Mouse (Mus musculus) gastrocnemius, postnatal 25 days (tissue): ENCODE data around the gene Zfhx3. TPM values are rescaled to one million over a fixed set of nuclear protein-coding genes. Genes with fewer than 3 reads are reported as not detected.

Experiments
- DNase-seq: peaks from one replicate; pipeline ENCODE4 v3.0.0; 2022
- total RNA-seq, 2 experiments: library from RNA; stranded (reverse); gene quantifications; 1 replicate in 1 of 2; 2 replicates in 1 of 2; pipeline ENCODE4 v1.2.3; 2021

The Zfhx3 gene
- total RNA-seq, 2 experiments from 2014 or later: 11.9 to 13.3 TPM

- no peak for DNase-seq
Measured at GRCm38 (mm10) chr8:108098598-108098997, 156.2 kb downstream of the Zfhx3 start.

- no peak for DNase-seq
Measured at GRCm38 (mm10) chr8:108101131-108101530, 158.7 kb downstream of the Zfhx3 start.

GRCm38 (mm10) chr8:108101978-108102865, 159.8 kb downstream of the Zfhx3 start:
- DNase-seq: no peak

GRCm38 (mm10) chr8:108104471-108105098, 162.1 kb downstream of the Zfhx3 start:
- no peak for DNase-seq

GRCm38 (mm10) chr8:108125053-108125452, 182.6 kb downstream of the Zfhx3 start:
- no peak for DNase-seq

GRCm38 (mm10) chr8:108125491-108125890, 183.0 kb downstream of the Zfhx3 start:
- DNase-seq: no peak

- no peak for DNase-seq
Measured at GRCm38 (mm10) chr8:108146536-108146935, 204.1 kb downstream of the Zfhx3 start.

- no peak for DNase-seq
Measured at GRCm38 (mm10) chr8:108148599-108149249, 206.3 kb downstream of the Zfhx3 start.

- DNase-seq: no peak
Measured at GRCm38 (mm10) chr8:108170804-108171203, 228.4 kb downstream of the Zfhx3 start.

GRCm38 (mm10) chr8:108183296-108183695, 240.9 kb downstream of the Zfhx3 start:
- no peak for DNase-seq

GRCm38 (mm10) chr8:108183948-108184347, 241.5 kb downstream of the Zfhx3 start:
- no peak for DNase-seq

- no peak for DNase-seq
Measured at GRCm38 (mm10) chr8:108186289-108186688, 243.8 kb downstream of the Zfhx3 start.

GRCm38 (mm10) chr8:108188044-108188443, 245.6 kb downstream of the Zfhx3 start:
- DNase-seq: no peak

- DNase-seq: peak; percentile 18
Measured at GRCm38 (mm10) chr8:108194571-108194970, 252.1 kb downstream of the Zfhx3 start.

- DNase-seq: no peak
Measured at GRCm38 (mm10) chr8:108215026-108215425, 272.6 kb downstream of the Zfhx3 start.

GRCm38 (mm10) chr8:108218171-108218840, 275.9 kb downstream of the Zfhx3 start:
- DNase-seq: no peak

- no peak for DNase-seq
Measured at GRCm38 (mm10) chr8:108220511-108220910, 278.1 kb downstream of the Zfhx3 start.

- DNase-seq: no peak
Measured at GRCm38 (mm10) chr8:108222091-108222490, 279.6 kb downstream of the Zfhx3 start.

- no peak for DNase-seq
Measured at GRCm38 (mm10) chr8:108232326-108232725, 289.9 kb downstream of the Zfhx3 start.

GRCm38 (mm10) chr8:108234481-108234880, 292.0 kb downstream of the Zfhx3 start:
- DNase-seq: no peak

GRCm38 (mm10) chr8:108236715-108237114, 294.3 kb downstream of the Zfhx3 start:
- DNase-seq: no peak

GRCm38 (mm10) chr8:108239531-108239930, 297.1 kb downstream of the Zfhx3 start:
- no peak for DNase-seq
